Mouse (Mus musculus) bone marrow, adult 2 months (tissue): ENCODE measurements around the gene Gm12248.

Experiments
- CTCF ChIP-seq: fragments of 200-500 bp; IDR thresholded peaks from 2 replicates; pipeline ENCODE4 v1.5.1; 2011; ENCODE audit warnings: low read length, control low read depth; ENCODE audit not compliant: control insufficient read depth, insufficient read depth
- POLR2A ChIP-seq: fragments of 200-500 bp; IDR thresholded peaks from 2 replicates; pipeline ENCODE4 v1.6.1; 2011; ENCODE audit warnings: low read depth, mild to moderate bottlenecking, control low read depth, low read length, borderline replicate concordance; ENCODE audit not compliant: control insufficient read depth

GRCm38 (mm10) chr11:58121351-58121750, 28.4 kb upstream of the Gm12248 start:
- TF ChIP-seq CTCF (no peak), POLR2A (no peak)
